Mouse (Mus musculus) kidney, postnatal 10 days (tissue): ENCODE data around the gene Hpn.

ENCODE experiments used
- DNase-seq: peaks from one replicate; pipeline ENCODE4 v3.0.0; 2021; ENCODE audit warnings: mixed read lengths

Hpn gene

GRCm38 (mm10) chr7:31079670-31080069, 35.4 kb downstream of the Hpn start:
- DNase-seq: no peak

- peak; percentile 63 for DNase-seq
Measured at GRCm38 (mm10) chr7:31077885-31078445, 37.1 kb downstream of the Hpn start.

- no peak for DNase-seq
Measured at GRCm38 (mm10) chr7:31077470-31077869, 37.6 kb downstream of the Hpn start.

GRCm38 (mm10) chr7:31076492-31076891, 38.6 kb downstream of the Hpn start, which contains the start of gene Fxyd3:
Gene Fxyd3, minus strand, starts transcription at chr7:31076704.
- DNase-seq: no peak

GRCm38 (mm10) chr7:31074713-31075069, 40.4 kb downstream of the Hpn start:
- DNase-seq: no peak

GRCm38 (mm10) chr7:31074061-31074712, 40.9 kb downstream of the Hpn start:
- no peak for DNase-seq

GRCm38 (mm10) chr7:31073546-31073945, 41.5 kb downstream of the Hpn start:
- DNase-seq: no peak

- DNase-seq: no peak
Measured at GRCm38 (mm10) chr7:31072326-31072725, 42.8 kb downstream of the Hpn start.

- no peak for DNase-seq
Measured at GRCm38 (mm10) chr7:31070324-31070723, 44.8 kb downstream of the Hpn start.

GRCm38 (mm10) chr7:31069491-31069890, 45.6 kb downstream of the Hpn start:
- DNase-seq: peak; percentile 55

GRCm38 (mm10) chr7:31067836-31068235, 47.3 kb downstream of the Hpn start:
- DNase-seq: peak; percentile 69

- DNase-seq: no peak
Measured at GRCm38 (mm10) chr7:31063074-31063560, 52.0 kb downstream of the Hpn start.

GRCm38 (mm10) chr7:31060621-31061010, 54.5 kb downstream of the Hpn start:
- no peak for DNase-seq

- no peak for DNase-seq
Measured at GRCm38 (mm10) chr7:31059919-31060620, 55.0 kb downstream of the Hpn start.

- peak; percentile 91 for DNase-seq
Measured at GRCm38 (mm10) chr7:31059108-31059507, 56.0 kb downstream of the Hpn start, which contains the start of gene Lgi4. Gene Lgi4, plus strand, starts transcription at chr7:31059342.

- DNase-seq: no peak
Measured at GRCm38 (mm10) chr7:31058211-31058610, 56.9 kb downstream of the Hpn start.

GRCm38 (mm10) chr7:31057730-31058129, 57.4 kb downstream of the Hpn start:
- DNase-seq: no peak

- DNase-seq: no peak
Measured at GRCm38 (mm10) chr7:31057071-31057470, 58.0 kb downstream of the Hpn start, which contains the start of gene Fxyd1. Gene Fxyd1, minus strand, starts transcription at chr7:31057199.

GRCm38 (mm10) chr7:31056448-31056847, 58.6 kb downstream of the Hpn start:
- no peak for DNase-seq

- DNase-seq: peak; percentile 40
Measured at GRCm38 (mm10) chr7:31055883-31056282, 59.2 kb downstream of the Hpn start.

GRCm38 (mm10) chr7:31055354-31055824, 59.7 kb downstream of the Hpn start:
- peak; percentile 89 for DNase-seq

GRCm38 (mm10) chr7:31054661-31055320, 60.3 kb downstream of the Hpn start:
- DNase-seq: no peak

GRCm38 (mm10) chr7:31053882-31054447, 61.1 kb downstream of the Hpn start:
- DNase-seq: no peak
